Mouse (Mus musculus) spleen, postnatal 14 days (tissue): ENCODE results near the gene Disp2.

ENCODE experiments used
- DNase-seq, 2 experiments: peaks; one replicate each; pipeline ENCODE4 v3.0.0; 2021 to 2022; ENCODE audit warnings: low spot score in 2 of 2

Disp2 gene

GRCm38 (mm10) chr2:118756103-118756502 lies 23.4 kb upstream of the Disp2 start:
- no peak for DNase-seq

DNA sequence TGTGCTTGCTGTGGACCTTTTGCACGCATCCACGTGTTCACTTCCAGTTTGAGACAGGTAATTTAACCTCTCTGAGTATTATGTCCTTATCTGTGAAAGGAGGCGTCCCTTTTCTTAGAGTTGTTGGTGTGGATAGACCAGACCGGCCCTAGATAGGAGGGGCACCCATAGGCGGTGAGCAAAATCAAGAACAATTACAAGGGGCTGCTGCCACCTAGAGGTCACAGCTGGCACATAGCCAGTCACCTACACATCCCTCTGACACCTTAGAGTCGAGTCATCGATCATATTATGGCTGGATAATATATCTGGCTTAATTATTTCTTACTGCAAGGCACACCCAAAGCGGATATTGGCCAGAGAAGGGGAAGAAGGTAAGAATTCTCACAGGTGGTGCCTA lies 19.7 kb upstream of the Disp2 start:
- DNase-seq: peak; percentile 58 to 73

DNA sequence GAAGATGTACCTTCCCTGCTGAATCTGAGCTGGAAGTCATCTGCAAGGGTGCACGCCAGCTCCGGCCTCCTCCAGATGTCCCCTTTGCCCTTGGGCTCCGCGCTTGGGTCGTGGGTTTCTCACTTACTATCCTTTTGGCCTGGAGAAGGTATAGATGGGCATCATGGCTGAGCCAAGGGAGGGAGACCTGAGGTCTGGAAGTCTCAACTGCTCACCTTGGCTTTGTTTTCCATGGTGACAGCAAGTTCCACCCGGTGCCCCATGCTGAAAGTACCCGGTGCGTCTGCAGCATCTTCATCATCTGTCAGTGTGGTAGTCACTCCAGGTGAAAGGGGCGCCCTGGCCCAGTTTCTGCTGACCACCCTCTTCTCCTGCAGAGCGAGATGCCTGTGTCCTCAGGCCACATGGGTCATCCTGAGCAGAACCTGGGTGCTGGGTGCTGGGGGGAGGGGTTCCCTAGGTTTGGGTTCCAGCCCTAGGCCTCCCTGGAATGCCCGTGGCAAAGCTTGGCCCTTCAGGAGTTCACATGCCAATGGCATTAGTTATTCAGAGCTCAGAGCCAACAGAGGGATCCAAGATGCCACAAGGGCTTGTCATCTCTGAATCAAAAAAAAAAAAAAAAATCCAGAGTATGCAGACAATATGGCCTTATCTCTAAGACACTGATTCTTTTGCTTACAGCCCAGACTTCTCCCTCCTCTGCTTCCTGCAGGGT lies 19.1 kb upstream of the Disp2 start:
- DNase-seq: no peak

- DNase-seq: no peak
Measured at GRCm38 (mm10) chr2:118761358-118761757, 18.2 kb upstream of the Disp2 start.

DNA sequence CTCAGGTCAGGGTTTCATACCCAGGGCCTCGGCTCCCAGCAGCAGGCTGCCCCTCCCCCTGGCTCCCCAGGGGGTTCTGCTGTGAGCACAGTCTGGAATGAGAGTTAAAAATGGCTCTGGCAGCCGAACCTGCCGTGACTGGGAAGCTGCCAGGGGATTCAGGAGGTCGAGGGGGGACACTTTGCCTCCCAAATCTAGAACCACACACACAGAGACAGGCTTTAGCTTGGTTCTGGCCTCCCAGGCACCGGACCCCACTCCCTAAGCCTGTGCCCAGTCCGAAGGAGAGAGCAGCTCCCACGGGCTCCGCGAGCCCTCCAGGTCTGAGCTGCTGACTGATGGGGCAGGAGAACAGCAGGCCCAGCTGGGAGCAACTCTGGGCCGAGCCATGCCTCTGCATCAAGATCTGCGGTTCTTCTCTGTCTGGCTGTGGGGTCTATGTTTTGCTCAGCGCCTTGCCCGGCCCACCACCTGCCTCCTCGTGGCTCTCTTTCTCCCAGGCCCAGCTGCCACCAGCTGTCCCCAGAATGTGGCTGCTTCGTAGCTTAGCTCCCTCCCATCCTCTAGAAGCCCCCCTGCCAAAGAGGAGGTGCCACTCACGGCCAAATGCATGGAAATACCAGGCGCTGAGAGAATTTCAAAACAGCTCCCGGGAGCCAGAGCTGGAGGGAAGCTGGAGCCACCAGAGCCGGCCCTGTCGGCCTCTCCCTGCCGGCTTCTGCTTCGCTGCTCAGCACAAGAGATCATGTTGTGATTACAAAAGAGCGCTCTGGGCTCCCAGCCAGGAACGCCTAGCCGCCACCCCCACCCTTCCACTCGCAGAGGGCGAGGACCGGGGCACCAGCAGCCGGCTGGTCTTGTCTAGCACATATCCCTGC lies 17.4 kb upstream of the Disp2 start, which contains the start of gene Ccdc9b:
TSS of gene Ccdc9b (minus strand) at position 756 of the 878 bp plus-strand sequence.
- peak; percentile 64 to 73 for DNase-seq

- no peak for DNase-seq
Measured at GRCm38 (mm10) chr2:118762784-118763148, 16.8 kb upstream of the Disp2 start.

DNA sequence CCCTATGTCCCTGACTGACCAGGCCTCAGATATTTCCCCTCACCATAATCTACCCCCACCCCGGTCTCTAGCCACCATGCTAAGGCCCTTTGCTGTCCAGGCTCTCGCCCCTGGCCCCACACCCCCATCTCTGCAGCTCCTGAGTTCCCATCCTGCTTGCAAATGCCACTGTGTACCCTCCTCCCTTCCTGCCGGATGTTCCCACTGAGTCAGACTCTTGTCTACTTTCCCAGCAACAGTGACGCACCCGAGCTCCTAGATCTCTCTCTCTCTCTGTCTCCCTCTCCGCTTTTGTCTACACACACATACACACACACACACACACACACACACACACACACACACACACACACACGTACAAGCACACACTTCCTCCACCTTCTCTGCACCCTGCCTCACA lies 16.1 kb upstream of the Disp2 start:
- DNase-seq: no peak

DNA sequence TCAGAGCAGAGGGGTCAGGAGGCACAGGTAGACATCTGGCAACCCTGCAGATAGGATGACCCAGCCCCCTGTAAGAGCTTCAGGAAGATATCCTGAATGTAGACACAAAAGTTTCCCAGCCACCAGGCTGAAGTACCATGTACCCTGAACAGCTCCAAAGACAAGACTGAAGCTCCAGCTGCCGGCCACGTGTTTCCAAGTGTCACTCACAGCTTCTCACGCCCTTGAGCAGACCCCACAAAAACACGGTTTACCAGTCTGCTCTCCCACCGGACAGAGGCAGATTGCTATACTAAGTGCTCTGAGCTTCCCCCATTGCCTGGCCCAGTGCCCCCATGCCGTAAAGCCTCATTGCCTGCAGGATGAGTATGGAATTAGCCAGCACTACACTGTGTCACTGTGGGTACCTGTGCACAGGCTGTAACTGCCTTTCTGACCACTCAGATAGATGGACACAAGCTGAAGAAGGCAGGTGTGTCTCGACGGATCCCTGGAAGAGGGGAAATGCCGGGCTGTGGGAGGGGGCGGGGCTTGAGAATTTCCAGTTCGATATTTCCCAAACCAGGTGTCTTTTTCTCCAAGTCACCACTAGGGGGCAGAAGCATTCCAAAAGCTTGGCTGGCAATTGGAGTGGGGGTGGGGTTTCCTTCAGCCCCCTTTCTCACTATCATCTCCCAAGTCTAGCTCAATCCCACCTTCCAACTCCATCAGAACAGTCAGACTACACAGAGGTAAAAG lies 15.3 kb upstream of the Disp2 start:
- DNase-seq: no peak

- DNase-seq: no peak
Measured at GRCm38 (mm10) chr2:118764875-118765274, 14.6 kb upstream of the Disp2 start.

- no peak for DNase-seq
Measured at GRCm38 (mm10) chr2:118766041-118767033, 13.2 kb upstream of the Disp2 start.

GRCm38 (mm10) chr2:118772158-118772874 lies 7.2 kb upstream of the Disp2 start, which contains the start of gene Phgr1:
Gene Phgr1 (plus strand): TSS chr2:118772769.
- no peak for DNase-seq

- no peak for DNase-seq
Measured at GRCm38 (mm10) chr2:118774536-118774935, 5.0 kb upstream of the Disp2 start.

DNA sequence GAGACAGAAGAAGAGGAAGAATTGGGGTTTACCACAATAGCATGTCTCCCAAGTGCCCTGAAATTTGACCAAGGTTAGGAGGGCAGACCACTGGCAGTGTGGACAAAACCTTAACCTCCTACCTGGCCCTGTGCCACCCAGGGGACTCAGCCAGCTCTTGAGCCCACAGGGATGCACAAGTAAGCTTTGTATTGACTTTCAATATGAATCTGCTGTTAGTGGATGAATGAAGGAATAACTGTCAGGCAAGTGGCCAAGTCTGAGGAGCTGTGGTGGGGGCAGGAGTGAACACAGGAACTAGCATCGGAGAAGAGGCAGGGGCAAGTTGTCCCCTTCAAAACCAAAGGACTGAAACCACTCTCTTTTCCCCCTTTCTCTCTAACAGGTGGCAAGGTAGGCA lies 4.1 kb upstream of the Disp2 start:
- no peak for DNase-seq

DNA sequence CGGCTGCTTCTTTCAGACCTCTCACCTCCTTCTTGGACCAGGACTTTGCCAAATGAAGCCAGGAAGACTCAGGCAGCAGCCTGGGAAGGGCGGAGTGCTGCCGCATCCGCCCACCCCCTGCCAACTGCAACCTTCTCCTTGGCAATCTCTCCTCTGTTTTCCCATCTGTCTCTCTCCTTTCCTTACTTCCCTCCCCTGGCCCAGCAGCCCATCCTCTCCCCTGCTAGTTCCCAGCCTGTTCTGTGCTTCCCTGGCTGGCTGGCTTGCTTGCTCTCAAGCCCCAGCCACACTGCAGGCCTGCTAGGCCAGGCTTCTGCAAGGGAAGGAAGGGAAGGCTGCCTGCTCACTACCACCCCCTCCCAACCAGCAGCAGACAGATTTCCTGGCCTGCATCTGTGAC lies 3.7 kb upstream of the Disp2 start:
- DNase-seq: no peak

DNA sequence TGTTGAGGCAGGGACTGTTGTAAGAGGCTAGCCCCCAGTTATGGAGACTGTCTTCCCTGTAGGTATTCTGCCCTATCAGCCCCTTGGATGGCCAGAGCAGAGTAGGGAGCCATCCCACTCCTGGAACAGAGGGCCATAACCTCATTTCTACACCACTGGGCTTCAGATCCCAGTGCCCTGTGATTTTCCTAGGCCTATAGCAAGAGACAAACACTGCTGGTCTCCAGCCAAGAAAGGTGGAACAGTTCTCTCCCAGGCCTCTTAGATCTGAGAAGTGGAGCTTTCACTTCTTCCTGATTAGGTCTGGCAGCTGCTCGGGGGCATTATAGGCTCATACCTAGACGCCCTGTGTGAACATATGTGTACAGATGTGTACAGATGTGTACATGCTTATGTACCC lies 3.2 kb upstream of the Disp2 start:
- no peak for DNase-seq

GRCm38 (mm10) chr2:118778418-118778817 lies 1.1 kb upstream of the Disp2 start:
- no peak for DNase-seq

DNA sequence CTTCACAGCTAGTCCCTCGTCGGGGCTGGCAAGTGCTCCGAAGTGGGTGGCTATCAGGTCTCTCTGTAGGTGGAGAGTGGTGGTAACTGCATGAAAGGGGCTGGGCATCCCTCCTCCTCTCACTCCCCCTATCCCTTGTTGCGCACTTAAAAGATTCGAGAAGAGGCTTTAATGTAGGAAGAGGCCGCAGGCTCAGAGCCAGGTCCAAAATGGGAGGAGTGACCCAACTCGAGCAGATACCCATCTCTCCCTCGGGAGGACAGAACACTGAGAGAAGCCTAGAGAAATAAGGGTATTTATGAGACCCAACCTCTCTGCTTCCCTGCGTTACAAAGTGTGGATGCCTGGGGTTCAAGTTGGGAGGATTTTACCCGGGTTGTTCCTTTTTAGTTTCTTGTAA lies 454 bp upstream of the Disp2 start:
- no peak for DNase-seq

DNA sequence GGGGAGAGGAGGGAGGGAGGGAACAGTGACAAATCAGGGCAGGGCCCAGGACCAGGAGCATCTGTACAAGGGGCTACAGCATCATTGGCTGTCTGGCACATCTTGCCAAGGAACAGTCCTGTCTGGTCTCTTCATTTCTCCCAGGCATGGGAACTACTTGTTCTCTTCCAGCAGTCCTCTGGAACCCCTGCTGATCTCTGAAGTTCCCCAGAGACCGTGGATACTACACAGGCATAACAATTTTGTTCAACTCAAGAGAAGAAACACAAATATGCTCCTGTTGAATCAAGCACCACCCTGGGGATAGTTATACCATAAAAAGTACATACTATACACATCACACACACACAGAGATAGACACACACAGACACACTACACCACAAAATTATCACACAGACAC lies 1.6 kb downstream of the Disp2 start:
- no peak for DNase-seq

DNA sequence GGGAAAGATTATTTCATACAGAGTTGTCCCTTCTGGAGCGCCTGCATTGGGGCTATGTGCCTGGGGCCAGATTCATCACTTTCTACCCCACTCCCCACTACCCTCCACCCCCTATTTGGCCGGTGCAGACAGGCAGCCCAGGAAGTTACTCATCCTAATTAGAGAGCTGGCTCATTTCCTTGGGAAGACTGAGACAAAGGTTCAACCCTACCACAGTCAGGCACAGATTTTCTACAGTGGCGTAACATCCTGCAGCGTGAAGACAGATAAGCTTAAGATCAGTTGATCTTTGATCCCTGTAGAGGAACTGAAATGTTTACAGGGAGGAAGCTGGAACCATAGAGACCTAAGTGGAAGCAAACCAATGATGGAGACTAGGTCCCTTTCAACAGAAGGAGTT lies 2.8 kb downstream of the Disp2 start:
- no peak for DNase-seq

- DNase-seq: no peak
Measured at GRCm38 (mm10) chr2:118783093-118783492, 3.6 kb downstream of the Disp2 start.
